Mouse (Mus musculus): ENCODE results near the gene Pold2. TPM values are rescaled to one million over a fixed set of nuclear protein-coding genes. Genes with fewer than 3 reads are reported as not detected.

Pold2 gene
- polyA plus RNA-seq, 1 experiment from 2014 or later: 127 TPM

DNA sequence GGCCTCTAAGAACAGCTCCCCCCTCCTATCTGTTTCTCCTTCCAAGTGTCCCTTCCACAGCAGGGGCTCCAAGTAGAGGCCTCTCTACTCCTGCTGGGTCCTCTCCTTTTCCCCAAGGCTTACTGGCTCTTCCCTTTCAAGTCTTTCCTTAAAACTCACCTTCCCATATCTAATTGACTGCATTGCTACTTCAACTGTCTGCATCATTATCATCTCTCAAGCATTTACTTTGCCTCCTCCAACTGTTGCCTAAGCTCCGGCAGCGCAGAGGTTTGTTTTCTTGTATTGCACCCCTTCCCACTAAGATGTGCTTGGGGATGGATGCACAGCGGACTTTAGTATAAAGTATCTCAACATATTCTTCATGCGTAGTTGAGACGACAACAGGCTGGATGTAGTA lies 671 bp downstream of the Pold2 start:
- ATAC-seq (ENCODE audit: insufficient number of reproducible peaks, insufficient read depth, low FRiP score, low TSS enrichment, low read depth): no peak
- WGBS: 6% methylated on average over 5 of the region's 5 CpGs
- no peak overlapping the region; the same call in 1 of the 2 replicates for H3K27ac ChIP-seq

DNA sequence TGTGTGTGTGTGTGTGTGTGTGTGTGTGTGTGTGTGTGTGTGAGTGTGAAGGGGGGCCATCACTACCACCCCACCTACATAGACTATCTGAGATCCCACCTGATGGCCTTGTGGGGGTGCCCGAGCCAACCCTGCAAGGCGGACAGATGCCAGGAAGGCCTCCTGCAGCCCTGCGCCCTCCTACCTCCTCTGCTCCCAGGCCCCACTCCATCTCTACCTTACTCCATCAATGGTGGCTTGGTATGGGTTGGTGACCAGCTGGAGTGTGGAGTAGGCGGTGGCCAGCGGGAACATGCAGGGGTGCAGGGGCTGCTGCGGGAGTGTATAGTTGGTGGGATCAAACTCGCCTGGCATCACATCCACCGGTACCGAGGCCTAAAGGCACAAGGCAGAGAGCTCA lies 4.9 kb downstream of the Pold2 start:
- peaks cover 85% of the 10 kb centered on the region for H3K36me3 ChIP-seq
- peaks cover 11% of the 10 kb centered on the region for H3K4me1 ChIP-seq (replicated peaks)
- H3K9me3 ChIP-seq: no peaks in the 10 kb centered on the region
- 99% methylated on average over 9 of the region's 9 CpGs for whole genome bisulfite sequencing
- no peak overlapping the region for H3K4me2 ChIP-seq
- H3K9ac ChIP-seq (replicated peaks): no peak overlapping the region
- H3K4me3 ChIP-seq (replicated peaks): no peak overlapping the region
- H3K27me3 ChIP-seq: no peaks in the 10 kb centered on the region
- ATAC-seq (ENCODE audit: insufficient number of reproducible peaks, insufficient read depth, low FRiP score, low TSS enrichment, low read depth): no peak
- no peak overlapping the region for H3K27ac ChIP-seq

More for the DNA sequence above, 671 bp downstream of the Pold2 start:
- Histone ChIP-seq H3K4me1 (replicated peaks) (peaks cover 16% of the 10 kb centered on the region), H3K36me3 (peaks cover 42% of the 10 kb centered on the region), H3K9ac (replicated peaks) (peak overlapping the region; percentile 70), H3K27me3 (no peaks in the 10 kb centered on the region), H3K9me3 (no peaks in the 10 kb centered on the region), H3K4me2 (peak overlapping the region; percentile 77), H3K4me3 (replicated peaks) (peak overlapping the region; percentile 66)

DNA sequence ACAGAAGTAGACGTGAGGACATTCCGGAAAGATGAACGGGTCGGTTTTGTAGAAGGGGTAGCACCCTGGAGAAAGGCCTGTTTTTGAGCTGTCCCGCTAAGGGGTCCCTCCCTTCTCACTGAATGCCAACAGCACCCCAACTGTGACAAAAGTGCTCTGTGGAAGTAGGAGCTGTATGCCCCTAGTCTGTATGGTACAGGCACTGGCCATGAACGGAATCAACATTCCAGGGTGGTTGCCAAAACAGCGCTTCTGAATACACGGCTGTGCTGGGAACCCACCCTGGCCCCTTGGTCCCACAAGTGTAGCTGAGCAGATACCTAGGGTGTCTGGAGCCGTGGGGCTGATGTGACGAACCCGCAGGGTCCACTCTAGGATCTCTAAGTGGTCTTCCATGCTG lies 5.4 kb downstream of the Pold2 start:
- H3K27me3 ChIP-seq: no peaks in the 10 kb centered on the region
- H3K36me3 ChIP-seq: peaks cover 88% of the 10 kb centered on the region
- no peak for ATAC-seq (ENCODE audit: insufficient number of reproducible peaks, insufficient read depth, low FRiP score, low TSS enrichment, low read depth)
- H3K9ac ChIP-seq (replicated peaks): no peak overlapping the region
- 94% methylated on average over 11 of the region's 11 CpGs for WGBS
- H3K4me3 ChIP-seq (replicated peaks): no peak overlapping the region
- H3K9me3 ChIP-seq: no peaks in the 10 kb centered on the region
- no peak overlapping the region for H3K27ac ChIP-seq
- H3K4me1 ChIP-seq (replicated peaks): peaks cover 11% of the 10 kb centered on the region
- no peak overlapping the region for H3K4me2 ChIP-seq

DNA sequence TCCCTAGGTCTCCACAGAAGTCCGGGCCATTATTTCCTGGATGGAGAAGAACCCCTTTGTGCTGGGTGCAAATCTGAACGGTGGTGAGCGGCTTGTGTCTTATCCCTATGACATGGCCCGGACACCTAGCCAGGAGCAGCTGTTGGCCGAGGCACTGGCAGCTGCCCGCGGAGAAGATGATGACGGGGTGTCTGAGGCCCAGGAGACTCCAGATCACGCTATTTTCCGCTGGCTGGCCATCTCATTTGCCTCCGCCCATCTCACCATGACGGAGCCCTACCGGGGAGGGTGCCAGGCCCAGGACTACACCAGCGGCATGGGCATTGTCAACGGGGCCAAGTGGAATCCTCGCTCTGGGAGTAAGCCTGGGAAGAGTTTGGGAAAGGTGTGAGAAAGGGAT lies 8.0 kb downstream of the Pold2 start:
- Histone ChIP-seq H3K27ac (no peak overlapping the region), H3K4me2 (no peak overlapping the region), H3K9me3 (no peaks in the 10 kb centered on the region), H3K36me3 (peaks cover 80% of the 10 kb centered on the region), H3K27me3 (no peaks in the 10 kb centered on the region), H3K4me3 (replicated peaks) (no peak overlapping the region), H3K9ac (replicated peaks) (no peak overlapping the region), H3K4me1 (replicated peaks) (no peaks in the 10 kb centered on the region; the same call in 1 of the 2 replicates)
- WGBS: 88% methylated on average over 16 of the region's 16 CpGs
- ATAC-seq (ENCODE audit: insufficient number of reproducible peaks, insufficient read depth, low FRiP score, low TSS enrichment, low read depth): no peak

DNA sequence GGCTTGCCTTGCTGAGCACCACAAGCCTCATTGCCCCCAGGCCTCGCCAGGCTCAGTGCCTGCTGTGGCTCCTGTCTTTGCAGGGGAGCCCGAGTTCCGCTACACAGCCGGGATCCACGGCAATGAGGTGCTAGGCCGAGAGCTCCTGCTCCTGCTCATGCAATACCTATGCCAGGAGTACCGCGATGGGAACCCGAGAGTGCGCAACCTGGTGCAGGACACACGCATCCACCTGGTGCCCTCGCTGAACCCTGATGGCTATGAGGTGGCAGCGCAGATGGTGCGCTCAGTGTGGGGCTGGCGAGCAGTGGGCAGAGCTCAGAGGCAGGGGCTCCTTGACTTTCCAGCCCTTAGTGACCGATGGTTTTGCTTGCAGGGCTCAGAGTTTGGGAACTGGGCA lies 8.8 kb downstream of the Pold2 start:
- H3K27ac ChIP-seq: no peak overlapping the region
- no peaks in the 10 kb centered on the region for H3K9me3 ChIP-seq
- H3K4me3 ChIP-seq (replicated peaks): no peak overlapping the region
- 94% methylated on average over 16 of the region's 16 CpGs for WGBS
- H3K36me3 ChIP-seq: peaks cover 75% of the 10 kb centered on the region
- no peak overlapping the region for H3K4me2 ChIP-seq
- ATAC-seq (ENCODE audit: insufficient number of reproducible peaks, insufficient read depth, low FRiP score, low TSS enrichment, low read depth): no peak
- H3K27me3 ChIP-seq: no peaks in the 10 kb centered on the region
- H3K9ac ChIP-seq (replicated peaks): no peak overlapping the region
- H3K4me1 ChIP-seq (replicated peaks): no peaks in the 10 kb centered on the region; the same call in 1 of the 2 replicates

DNA sequence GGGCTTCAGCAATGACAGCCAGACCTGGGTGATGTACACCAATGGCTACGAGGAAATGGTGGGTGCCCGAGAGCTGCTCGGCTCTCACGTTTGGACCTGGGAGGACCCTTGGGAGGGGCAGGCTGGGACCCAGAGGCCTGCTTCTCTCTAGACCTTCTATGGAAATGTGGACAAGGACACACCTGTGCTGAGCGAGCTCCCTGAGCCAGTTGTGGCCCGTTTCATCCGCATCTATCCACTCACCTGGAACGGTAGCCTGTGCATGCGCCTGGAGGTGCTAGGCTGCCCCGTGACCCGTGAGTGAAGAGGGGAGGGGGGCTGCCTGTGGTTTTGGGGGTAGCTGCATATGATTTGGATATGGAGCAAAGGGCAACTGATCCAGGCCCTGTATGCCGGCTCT lies 9.8 kb downstream of the Pold2 start:
- Histone ChIP-seq H3K4me2 (no peak overlapping the region), H3K4me1 (replicated peaks) (no peaks in the 10 kb centered on the region; the same call in 1 of the 2 replicates), H3K27me3 (peaks cover 7% of the 10 kb centered on the region), H3K36me3 (peaks cover 65% of the 10 kb centered on the region), H3K27ac (no peak overlapping the region), H3K9me3 (no peaks in the 10 kb centered on the region), H3K4me3 (replicated peaks) (no peak overlapping the region), H3K9ac (replicated peaks) (no peak overlapping the region)
- no peak for ATAC-seq (ENCODE audit: insufficient number of reproducible peaks, insufficient read depth, low FRiP score, low TSS enrichment, low read depth)
- WGBS: 96% methylated on average over 12 of the region's 12 CpGs

DNA sequence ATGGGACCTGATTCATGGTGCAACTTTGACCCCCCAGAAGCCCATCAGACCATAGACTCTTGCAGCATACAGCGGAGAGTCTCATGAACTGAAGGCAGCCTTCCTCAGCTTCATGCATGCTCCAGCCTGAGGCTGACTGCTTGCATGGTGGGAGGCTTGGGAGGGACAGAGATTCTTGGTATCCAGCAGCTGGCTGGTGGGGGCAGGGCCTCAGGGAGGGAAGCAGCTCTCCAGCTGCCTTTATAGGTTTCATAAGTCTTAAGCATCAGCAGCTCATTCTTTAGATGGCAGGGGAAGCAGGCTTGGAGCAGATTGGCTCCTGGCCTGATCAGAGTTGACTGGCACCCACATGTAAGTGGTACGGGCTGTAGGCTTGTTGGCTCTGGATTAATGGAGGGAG lies 10.9 kb downstream of the Pold2 start:
- Histone ChIP-seq H3K4me2 (no peak overlapping the region), H3K4me3 (replicated peaks) (no peak overlapping the region), H3K27me3 (peaks cover 17% of the 10 kb centered on the region), H3K27ac (no peak overlapping the region), H3K4me1 (replicated peaks) (peaks cover 10% of the 10 kb centered on the region; the same call in 1 of the 2 replicates), H3K9ac (replicated peaks) (no peak overlapping the region), H3K9me3 (no peaks in the 10 kb centered on the region), H3K36me3 (peaks cover 53% of the 10 kb centered on the region)
- ATAC-seq (ENCODE audit: insufficient number of reproducible peaks, insufficient read depth, low FRiP score, low TSS enrichment, low read depth): no peak
- WGBS: 90% methylated on average over 2 of the region's 2 CpGs

DNA sequence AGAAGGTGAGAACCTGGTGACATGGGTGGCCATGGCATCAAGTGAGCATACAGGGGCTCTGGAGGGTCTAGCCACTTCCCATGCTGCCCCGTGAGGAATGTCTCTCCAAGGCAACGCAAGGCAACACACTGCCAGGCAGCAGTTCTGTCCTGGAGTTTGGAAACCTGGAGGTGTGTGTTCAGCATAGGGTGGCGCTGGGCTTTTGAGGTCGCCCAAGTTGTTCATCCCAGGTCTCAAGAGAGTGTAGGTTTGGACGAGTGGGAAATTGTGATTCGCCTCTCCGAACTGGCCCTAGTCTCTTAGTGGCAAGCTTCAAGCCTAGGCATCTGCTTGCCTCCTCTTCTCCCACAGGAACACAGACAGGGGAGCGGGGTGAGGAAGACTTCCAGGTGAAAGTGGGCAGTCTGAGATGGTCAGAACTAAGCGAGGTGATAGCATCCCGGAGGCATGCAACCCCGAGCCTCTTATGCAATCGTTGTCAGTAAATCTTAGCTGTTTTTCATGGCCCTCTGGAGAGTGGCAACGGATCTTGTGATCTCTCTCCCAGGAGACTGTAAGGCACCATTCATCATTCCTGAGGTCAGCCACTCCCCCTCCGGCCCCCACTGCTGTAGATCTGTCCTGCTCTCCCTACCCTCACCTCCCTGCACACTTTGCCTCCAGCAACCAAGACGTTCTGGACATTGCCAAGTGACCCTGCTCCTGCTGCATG lies 15.5 kb downstream of the Pold2 start:
- H3K4me1 ChIP-seq (replicated peaks): peaks cover 23% of the 10 kb centered on the region
- no peaks in the 10 kb centered on the region; the same call in 1 of the 2 replicates for H3K9me3 ChIP-seq
- no peak for ATAC-seq (ENCODE audit: insufficient number of reproducible peaks, insufficient read depth, low FRiP score, low TSS enrichment, low read depth)
- H3K4me2 ChIP-seq: peak overlapping the region; percentile 72
- peaks cover 46% of the 10 kb centered on the region for H3K27me3 ChIP-seq
- no peak overlapping the region for H3K27ac ChIP-seq
- peaks cover 9% of the 10 kb centered on the region; the same call in 1 of the 2 replicates for H3K36me3 ChIP-seq
- H3K9ac ChIP-seq (replicated peaks): peak overlapping the region; percentile 64
- H3K4me3 ChIP-seq (replicated peaks): peak overlapping the region; percentile 48
- WGBS: 8% methylated on average over 15 of the region's 15 CpGs

DNA sequence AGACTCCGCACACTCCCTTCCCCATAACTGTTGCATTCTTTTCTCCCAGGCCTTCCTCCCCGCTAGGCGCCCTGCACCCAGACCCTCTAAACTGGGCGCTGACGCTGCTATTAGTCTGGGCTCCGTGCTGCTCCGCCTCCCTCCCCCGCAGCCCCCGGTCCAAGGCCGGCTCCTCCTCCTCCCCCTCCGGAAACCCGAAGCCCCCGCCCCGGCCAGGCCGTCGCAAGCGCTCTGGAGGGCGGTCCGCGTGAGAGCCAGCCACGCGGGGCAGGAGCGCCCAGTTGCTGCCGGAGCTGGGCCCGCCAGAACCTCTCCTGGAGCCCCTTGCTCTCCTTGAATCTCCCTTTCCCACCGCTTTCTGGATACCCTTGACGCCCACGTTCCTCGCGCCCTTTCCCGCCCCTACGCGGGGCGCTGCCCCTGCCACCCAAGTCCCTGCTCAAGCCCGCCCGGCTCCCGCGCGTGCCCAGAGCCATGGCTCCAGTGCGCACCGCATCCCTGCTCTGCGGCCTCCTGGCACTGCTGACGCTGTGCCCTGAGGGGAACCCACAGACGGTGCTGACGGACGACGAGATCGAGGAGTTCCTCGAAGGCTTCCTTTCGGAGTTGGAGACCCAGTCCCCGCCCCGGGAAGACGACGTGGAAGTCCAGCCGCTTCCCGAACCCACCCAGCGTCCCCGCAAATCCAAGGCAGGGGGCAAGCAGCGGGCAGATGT lies 16.3 kb downstream of the Pold2 start, which contains the start of gene Aebp1:
TSS of gene Aebp1 (plus strand) at position 270 of the 716 bp plus-strand sequence.
- peak within 1 kb of the TSS; percentile 72 for H3K4me2 ChIP-seq
- WGBS: 2% methylated on average over 58 of the region's 59 CpGs
- H3K9ac ChIP-seq (replicated peaks): peak within 1 kb of the TSS; percentile 64
- peaks cover 46% of the 10 kb centered on the region for H3K27me3 ChIP-seq
- H3K4me1 ChIP-seq (replicated peaks): peaks cover 23% of the 10 kb centered on the region
- peaks cover 7% of the 10 kb centered on the region; the same call in 1 of the 2 replicates for H3K36me3 ChIP-seq
- H3K9me3 ChIP-seq: no peaks in the 10 kb centered on the region; the same call in 1 of the 2 replicates
- no peak within 1 kb of the TSS for H3K27ac ChIP-seq
- peak within 1 kb of the TSS; percentile 48 for H3K4me3 ChIP-seq (replicated peaks)
- no peak for ATAC-seq (ENCODE audit: insufficient number of reproducible peaks, insufficient read depth, low FRiP score, low TSS enrichment, low read depth)

DNA sequence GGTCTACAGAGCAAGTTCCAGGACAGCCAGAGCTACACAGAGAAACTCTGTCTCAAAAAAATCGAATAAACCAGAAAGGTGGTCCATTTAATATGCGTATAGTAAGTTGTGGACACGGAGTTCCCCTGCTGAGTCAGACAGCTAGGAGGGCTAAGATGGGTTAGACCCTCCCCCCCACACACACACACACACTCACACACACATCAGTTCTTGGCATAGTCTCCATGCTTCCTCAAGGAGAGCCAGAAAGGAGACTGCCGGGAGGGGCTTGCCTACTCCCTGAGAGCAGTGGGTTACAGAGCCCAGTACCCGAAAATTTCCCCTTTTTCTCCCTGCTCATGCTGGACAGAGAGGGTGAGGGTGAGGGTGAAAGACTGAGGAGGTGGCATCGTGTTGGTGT lies 17.5 kb downstream of the Pold2 start:
- no peak overlapping the region for H3K9ac ChIP-seq (replicated peaks)
- H3K36me3 ChIP-seq: peaks cover 7% of the 10 kb centered on the region; the same call in 1 of the 2 replicates
- ATAC-seq (ENCODE audit: insufficient number of reproducible peaks, insufficient read depth, low FRiP score, low TSS enrichment, low read depth): no peak
- H3K4me1 ChIP-seq (replicated peaks): peaks cover 28% of the 10 kb centered on the region
- no peaks in the 10 kb centered on the region; the same call in 1 of the 2 replicates for H3K9me3 ChIP-seq
- no peak overlapping the region for H3K4me3 ChIP-seq (replicated peaks)
- no peak overlapping the region for H3K4me2 ChIP-seq
- peaks cover 46% of the 10 kb centered on the region for H3K27me3 ChIP-seq
- H3K27ac ChIP-seq: no peak overlapping the region
- WGBS: 63% methylated on average over 6 of the region's 6 CpGs

DNA sequence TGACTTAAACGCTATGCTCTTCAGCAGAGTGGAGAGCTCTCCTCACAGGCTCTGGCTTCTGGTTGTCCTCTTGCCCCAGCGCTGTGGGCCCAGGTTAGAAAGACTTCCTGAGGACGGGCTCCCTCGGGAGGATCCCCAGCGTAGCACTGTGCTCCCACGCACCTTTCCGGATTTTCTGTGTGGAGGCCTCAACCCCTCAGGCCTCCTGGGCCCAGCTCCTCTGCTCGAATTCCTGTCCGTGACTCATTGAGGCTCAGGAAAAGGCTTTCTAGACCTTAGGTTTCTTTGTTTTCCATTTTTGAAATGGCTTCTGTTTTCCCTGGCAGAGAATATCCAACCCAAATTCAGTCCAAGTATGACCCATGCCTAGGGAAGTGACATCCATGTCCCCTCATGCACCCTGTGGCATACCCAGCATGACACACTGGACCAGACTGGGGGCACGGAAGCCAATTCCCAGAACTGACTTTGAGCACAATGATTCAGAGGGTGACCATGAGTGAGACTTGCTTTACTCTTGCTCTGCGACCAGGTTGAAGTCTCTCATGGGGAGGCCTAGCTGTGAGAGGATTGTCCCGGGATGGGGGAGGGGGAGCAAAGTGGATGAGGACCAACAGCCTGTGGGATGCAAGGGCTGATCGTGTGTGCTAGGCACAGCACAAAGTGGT lies 18.1 kb downstream of the Pold2 start:
- Histone ChIP-seq H3K4me3 (replicated peaks) (no peak overlapping the region), H3K27me3 (peaks cover 46% of the 10 kb centered on the region), H3K4me2 (no peak overlapping the region), H3K4me1 (replicated peaks) (peaks cover 30% of the 10 kb centered on the region), H3K36me3 (peaks cover 2% of the 10 kb centered on the region; the same call in 1 of the 2 replicates), H3K9me3 (no peaks in the 10 kb centered on the region; the same call in 1 of the 2 replicates), H3K9ac (replicated peaks) (no peak overlapping the region), H3K27ac (no peak overlapping the region)
- no peak for ATAC-seq (ENCODE audit: insufficient number of reproducible peaks, insufficient read depth, low FRiP score, low TSS enrichment, low read depth)
- 86% methylated on average over 13 of the region's 13 CpGs for WGBS

Measured in limb, embryonic 12.5 days (tissue).